Mouse (Mus musculus): ENCODE measurements around the gene Pkn1.
A peak's percentile ranks its signal among the peaks of the same experiment; 100 is the strongest.

The Pkn1 gene

DNA sequence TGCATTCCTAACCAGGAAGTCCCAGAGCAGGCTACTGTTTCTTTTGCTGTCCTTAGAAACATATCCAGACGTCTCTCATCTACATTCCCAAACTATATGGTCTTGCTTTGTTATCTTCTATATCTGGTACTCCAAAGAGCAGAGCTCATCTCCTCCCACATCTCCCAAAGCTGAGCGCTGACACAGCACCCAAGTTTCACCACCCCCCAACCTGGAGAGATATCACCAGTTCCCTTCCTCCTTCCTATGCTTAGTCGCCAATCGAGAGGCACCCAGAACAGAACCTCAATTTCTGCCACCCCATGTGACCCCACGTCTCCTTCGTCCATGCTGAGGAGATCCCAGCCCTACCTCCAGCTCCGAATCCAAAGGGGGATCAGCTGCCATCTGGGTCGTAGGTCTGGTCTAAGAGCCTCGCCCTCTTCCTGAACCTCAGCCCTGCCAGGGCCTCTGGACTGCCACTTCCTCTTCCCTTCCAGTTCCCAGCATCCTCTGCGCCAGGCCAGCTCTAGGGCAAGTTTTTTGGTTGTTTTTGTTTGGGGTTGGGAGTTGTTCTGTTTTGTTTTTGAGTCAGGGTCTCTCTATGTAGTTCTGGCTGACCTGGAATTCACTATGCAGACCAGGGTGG, 5.3 kb downstream of the Pkn1 start:
- no peak for DNase-seq (ENCODE audit: low spot score in 2 of 2)

DNA sequence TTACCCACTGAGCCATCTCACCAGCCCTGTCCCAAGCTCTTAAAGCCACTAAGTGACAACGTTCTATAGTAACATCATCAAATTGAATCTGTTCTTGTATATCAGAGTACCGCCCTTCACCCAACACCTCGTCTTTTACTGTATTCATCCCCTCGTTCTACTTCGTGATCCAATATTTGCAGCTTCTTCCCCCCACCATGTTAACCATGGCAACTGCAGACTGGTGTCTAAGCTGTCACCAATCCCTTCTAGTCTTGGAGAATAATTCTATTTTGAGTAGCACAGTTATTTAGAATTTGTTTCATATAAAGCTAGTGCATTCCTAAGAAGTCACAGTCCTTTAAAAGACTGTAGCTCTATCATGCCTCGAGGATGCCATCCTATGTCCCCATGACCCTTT, 9.7 kb downstream of the Pkn1 start:
- DNase-seq (ENCODE audit: low spot score in 2 of 2), result no peak

- no peak for DNase-seq (ENCODE audit: low spot score in 2 of 2)
Observed at GRCm38 (mm10) chr8:83684517-83684916, 14.5 kb downstream of the Pkn1 start.

- no peak for DNase-seq (ENCODE audit: low spot score in 2 of 2)
Observed at GRCm38 (mm10) chr8:83681099-83681498, 17.9 kb downstream of the Pkn1 start.

DNA sequence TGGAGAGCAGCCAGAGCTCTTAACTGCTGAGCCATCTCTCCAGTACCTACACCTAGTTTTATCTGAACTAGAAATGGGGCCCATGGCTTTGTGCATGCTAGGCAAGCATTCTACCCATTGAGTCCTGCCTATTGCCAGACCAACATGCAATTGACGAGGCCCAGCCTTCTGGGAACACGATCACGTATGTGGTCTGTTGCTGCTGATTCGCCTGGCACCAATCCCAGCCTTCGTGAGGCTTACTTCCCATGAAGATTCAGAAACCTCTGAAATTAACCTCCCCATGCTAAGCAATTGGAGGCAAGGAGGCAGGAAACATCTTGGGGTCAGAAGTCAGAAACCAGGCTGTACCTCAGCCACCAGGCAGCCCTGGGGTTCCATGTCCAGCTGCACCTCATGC, 18.4 kb downstream of the Pkn1 start:
- DNase-seq (ENCODE audit: low spot score in 2 of 2), result no peak

DNA sequence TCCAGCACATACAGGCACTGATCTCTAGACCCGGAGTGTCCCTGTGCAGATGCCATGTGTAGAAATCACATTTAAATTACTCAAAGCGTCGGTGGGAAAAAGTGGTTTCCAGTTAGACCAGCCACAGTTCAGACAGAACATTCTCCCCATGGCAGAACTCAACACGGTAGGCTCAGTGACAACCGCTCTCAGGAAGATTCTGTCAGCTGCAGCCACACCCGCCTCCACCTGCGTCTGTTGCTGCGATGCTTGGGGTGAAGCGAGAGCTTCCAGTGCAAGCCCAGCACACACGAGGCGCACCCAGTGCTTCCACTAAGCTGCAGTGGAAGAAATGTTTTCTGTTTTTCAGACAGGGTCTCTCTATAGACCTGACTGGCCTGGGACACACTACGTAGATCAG, 19.1 kb downstream of the Pkn1 start:
- DNase-seq (ENCODE audit: low spot score in 2 of 2), result no peak

DNA sequence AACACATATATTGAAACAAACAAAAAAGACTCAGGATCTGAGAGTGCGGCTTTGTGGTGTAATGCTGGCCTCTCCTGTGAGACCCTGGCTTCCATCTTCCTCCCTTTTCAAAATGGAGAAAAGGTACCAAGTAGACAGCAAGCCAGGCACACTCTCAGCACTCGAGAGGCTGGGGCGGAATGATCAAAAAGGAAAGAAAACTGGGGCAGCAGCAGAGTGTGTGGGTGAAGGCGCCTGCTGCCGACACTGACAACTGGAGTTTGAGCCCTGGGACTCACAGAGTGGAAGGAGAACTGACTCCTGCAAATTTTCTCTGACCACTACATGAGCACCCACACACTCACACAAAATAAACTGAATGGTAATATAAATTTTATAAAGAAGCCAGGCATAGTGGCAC, 24.5 kb downstream of the Pkn1 start:
- no peak for DNase-seq (ENCODE audit: low spot score in 2 of 2)

DNA sequence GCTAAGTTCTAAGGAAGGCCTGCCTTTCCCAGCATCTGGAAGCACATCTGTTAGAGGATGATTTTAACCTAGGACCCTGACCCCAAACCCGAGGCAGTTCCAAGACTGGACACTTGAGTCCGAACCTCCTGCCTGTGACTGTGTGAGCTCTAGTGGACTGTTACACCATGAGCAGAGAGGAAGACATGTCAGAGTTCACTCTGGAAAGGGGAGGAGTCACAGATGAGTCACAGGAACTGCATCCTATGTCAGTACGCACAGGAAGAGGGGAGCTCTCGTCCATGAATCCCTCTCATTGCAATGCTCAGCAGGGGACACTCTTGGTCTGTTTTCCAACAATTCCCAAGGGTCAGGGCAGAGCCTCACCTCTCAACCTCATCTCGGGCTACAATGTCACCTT, 26.0 kb downstream of the Pkn1 start:
- no peak for DNase-seq (ENCODE audit: low spot score in 2 of 2)

- DNase-seq (ENCODE audit: low spot score in 2 of 2), result no peak
Observed at GRCm38 (mm10) chr8:83669013-83669412, 30.0 kb downstream of the Pkn1 start.

DNA sequence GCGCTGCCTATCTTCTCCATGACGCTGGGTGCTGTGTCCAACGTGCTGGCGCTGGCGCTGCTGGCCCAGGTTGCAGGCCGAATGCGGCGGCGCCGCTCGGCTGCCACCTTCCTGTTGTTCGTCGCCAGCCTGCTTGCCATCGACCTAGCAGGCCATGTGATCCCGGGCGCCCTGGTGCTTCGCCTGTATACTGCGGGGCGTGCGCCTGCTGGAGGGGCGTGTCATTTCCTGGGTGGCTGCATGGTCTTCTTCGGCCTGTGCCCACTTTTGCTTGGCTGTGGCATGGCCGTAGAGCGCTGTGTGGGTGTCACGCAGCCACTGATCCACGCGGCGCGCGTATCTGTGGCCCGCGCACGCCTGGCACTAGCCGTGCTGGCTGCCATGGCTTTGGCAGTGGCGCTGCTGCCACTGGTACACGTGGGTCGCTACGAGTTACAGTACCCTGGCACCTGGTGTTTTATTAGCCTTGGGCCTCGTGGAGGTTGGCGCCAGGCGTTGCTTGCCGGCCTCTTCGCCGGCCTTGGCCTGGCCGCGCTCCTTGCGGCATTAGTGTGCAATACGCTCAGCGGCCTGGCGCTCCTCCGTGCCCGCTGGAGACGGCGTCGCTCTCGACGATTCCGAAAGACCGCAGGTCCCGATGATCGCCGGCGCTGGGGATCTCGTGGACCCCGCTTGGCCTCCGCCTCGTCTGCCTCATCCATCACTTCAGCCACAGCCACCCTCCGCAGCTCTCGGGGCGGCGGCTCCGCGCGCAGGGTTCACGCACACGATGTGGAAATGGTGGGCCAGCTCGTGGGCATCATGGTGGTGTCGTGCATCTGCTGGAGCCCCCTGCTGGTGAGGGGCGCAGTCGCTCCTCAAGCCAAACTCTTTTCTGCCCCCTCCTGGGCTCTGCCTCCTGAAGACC, 30.7 kb downstream of the Pkn1 start:
- peak in 1 of 2 experiments; percentile 27 for DNase-seq (ENCODE audit: low spot score in 2 of 2)

DNA sequence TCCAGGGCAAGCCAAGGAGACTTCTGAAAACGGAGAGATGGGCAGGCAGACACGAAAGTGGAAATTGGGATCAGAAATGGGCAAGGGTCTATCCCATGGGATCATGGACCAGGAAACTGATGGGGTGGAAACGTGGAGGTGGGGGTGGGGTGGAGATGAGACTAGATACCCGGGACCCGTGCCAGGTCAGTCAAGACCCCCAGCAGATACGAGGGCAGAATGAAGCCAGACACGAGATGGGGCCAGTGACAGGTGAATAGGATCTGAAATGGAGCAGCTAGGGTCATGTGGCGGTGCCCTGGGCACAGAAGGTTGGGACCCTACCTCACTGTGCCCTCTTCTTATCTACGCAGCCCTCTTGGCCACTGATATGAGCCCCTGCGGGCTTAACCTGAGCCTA, 31.5 kb downstream of the Pkn1 start:
- DNase-seq (ENCODE audit: low spot score in 2 of 2), result no peak

- no peak for DNase-seq (ENCODE audit: low spot score in 2 of 2)
Observed at GRCm38 (mm10) chr8:83666866-83667234, 32.1 kb downstream of the Pkn1 start.

- peak; percentile 50 to 71 for DNase-seq (ENCODE audit: low spot score in 2 of 2)
Observed at GRCm38 (mm10) chr8:83665969-83666865, 32.8 kb downstream of the Pkn1 start, which contains the start of gene Ptger1. TSS of gene Ptger1 (plus strand) at chr8:83666678.

- DNase-seq (ENCODE audit: low spot score in 2 of 2), result no peak
Observed at GRCm38 (mm10) chr8:83664931-83665625, 33.9 kb downstream of the Pkn1 start.

GRCm38 (mm10) chr8:83664096-83664495, 34.9 kb downstream of the Pkn1 start:
- DNase-seq (ENCODE audit: low spot score in 2 of 2), result no peak

DNA sequence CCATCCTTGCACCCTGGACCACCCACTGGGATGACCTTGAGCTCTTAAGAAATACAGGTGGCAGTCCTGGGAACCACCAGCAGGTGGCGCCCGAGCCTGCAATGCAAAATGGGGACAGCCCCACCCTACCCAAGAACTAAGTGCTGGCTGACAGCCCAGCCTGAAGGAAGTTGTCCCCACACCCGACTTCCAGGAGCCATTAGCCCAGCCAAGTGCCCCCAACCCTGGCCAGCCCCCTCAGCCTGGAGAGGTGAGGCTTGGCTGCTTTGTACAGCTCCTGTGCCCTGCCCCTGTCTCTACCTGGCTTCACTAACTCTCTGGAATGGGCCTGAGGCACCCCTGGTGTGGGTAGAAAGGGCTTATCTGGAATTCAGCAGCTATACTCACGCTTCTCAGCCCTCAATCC, 36.6 kb downstream of the Pkn1 start:
- DNase-seq (ENCODE audit: low spot score in 2 of 2), result peak; percentile 83 to 90

- no peak for DNase-seq (ENCODE audit: low spot score in 2 of 2)
Observed at GRCm38 (mm10) chr8:83660995-83661680, 37.8 kb downstream of the Pkn1 start.

DNA sequence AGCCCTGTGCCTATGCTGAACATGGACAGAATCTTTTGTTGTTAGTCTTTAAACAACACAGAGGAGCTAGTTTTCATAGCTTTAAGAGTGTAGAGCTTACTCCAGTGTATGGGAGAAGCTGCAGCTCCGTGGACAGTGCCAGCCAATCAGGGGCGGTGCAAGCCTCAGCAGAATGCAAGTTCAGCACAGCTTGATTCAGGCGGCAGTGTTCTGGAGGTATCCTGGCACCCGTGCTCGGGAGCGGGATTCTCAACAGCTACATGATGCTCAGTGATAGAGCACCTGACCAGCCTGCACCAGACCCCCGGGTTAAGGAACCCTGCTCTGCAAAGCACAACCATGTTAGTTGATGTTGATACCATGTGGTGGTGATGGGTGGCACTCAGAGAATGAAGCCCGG, 38.4 kb downstream of the Pkn1 start:
- DNase-seq (ENCODE audit: low spot score in 2 of 2), result no peak

- no peak for DNase-seq (ENCODE audit: low spot score in 2 of 2)
Observed at GRCm38 (mm10) chr8:83656484-83657246, 42.3 kb downstream of the Pkn1 start.

DNA sequence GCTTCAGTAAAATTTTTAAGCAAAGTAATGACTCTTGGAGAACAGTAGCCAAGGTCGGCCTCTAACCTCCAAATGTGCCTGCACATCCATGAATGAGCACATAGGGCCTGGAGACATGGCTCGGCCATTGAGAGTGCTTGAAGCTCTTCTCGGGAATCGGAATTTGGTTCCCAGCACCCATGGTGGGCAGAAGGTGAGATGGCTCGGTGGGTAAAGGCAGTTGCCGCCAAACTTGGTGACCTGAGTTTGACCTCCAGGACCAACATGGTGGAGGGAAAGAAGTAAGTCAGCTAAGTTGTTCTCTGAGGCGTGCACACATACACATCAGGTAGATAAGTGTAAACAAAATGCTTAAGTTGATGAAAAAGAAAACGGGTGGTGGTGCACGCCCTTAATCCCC, 42.9 kb downstream of the Pkn1 start:
- DNase-seq (ENCODE audit: low spot score in 2 of 2), result no peak

Data from urinary bladder, postnatal 36 days (tissue).